Mouse (Mus musculus) left cerebral cortex, postnatal 36 days (tissue): ENCODE measurements around the gene Jaml. TPM values are rescaled to one million over a fixed set of nuclear protein-coding genes. Genes with fewer than 3 reads are reported as not detected.
"Not testable (repeated sequence)": the region's sequence is repeated elsewhere in the genome, so short reads cannot be mapped to it uniquely, and the experiment has no call there.

Experiments used
- DNase-seq, 2 experiments: peaks; one replicate each; pipeline ENCODE4 v3.0.0; 2021 to 2022; ENCODE audit warnings: low spot score in 2 of 2, mixed read lengths in 1 of 2
- intact Hi-C: fragments of 180-260 bp; cut with DNase I; formaldehyde crosslinking; loops from one replicate; pipeline ENCODE4 v1.15.1; 2025
- total RNA-seq, 2 experiments: library from RNA; stranded (reverse); gene quantifications; 2 replicates each; pipeline ENCODE4 v1.2.3; 2021

Jaml gene
- under 1 TPM; 0.62 to 0.63 TPM for total RNA-seq

DNA sequence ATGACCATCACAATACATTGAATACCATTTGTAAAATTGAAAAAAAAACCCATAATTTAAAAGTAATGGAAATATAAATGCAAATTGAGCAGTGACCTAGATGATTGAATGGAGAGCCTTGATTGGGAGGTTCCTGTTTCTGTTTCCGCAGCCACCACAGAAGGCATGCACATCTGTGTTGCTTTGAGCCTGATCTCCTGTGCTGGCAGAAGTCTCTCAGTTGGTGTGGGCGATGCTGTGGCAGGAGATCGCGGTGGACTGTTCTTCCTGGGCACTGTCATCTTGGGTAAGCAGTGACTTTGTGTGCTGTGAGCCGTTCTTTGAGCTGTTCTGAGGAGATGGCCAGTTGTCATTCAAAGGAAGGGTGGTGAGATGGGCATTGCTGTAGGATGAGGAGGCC, at the start of gene Jaml:
TSS of gene Jaml (plus strand) at position 173 of the 400 bp plus-strand sequence.
- intact Hi-C loops, result no loop called here
- DNase-seq, result no peak

DNA sequence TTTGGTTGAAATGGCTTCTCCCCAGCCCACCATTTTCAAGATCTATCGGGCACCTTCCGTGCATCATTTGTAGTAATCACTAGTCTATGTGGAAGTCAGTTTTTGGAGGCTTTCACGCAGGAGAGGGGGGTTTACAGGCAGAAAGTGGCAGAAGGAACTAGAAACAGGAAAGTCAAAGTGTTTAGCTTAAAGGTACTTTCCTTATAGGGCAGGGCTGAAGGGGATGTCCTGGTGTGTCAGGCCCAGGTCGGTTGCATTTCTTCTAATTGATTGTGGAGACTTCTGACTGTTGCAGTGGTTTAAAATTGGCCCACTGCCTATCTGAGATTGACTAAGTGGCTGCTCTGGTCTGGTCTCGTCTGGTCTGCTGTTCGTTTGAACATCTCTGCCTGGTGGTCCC, 48.6 kb upstream of the Jaml start:
- DNase-seq, result no peak
- intact Hi-C loops, result no loop called here

DNA sequence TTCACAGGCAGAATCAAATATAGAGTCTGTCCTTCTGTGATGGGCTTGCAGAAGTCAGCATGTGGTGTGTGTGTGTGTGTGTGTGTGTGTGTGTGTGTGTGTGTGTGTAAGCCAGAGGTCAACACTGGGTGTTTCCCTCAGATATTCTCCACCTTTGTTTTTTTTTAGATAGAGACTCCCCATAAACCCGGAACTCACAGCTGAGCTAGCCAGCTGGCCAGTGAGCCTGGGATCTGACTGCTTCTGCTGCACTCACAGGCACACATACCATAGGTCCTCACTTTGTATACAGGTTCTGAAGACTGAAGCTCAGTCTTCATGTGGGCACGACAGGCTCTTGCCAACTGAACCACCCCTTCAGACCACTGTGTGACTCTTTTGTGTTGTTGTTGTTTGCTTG, 46.7 kb upstream of the Jaml start:
- no peak for DNase-seq
- intact Hi-C loops, result no loop called here

DNA sequence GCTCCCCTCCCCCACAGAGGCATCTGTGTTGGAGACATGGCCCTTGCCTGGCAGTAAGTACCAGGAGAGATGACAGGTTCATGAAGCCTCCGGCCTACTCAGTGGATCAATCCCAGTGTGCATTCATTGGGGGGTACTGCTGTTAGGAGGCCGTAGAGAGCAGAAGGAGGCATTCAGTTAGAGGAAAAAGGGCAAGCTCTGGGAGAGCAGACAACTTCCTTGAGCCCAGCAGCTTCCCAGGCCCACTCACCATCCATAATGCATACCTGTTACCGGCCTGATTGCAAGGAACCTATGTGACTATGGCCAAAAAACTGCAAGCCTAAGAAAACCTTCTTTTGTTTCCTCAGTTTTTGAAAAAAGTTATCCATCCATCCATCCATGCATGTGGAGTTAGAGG, 44.5 kb upstream of the Jaml start:
- intact Hi-C loops, result no loop called here

DNA sequence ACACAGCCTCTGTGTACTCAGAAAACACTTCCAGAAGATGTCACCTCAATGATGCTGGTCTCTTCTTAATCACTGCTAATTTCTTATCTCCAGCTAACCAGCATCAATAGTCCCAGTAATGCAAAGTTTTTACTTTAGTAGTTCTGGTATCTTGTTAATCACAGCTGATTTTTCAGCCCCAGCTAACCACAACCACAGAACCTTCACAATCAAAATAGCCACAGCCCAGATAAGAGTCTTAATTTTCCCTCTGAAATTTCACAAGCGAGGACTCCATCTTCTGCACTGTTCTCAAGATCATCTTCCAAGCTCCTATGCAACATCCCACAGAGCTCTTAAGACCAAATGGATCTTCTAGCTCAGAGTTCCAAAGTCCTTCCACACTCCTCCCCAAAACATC, 41.2 kb upstream of the Jaml start:
- intact Hi-C loops, DNase-seq: not testable (repeated sequence)

More for the DNA sequence above, 44.5 kb upstream of the Jaml start:
- no peak for DNase-seq

DNA sequence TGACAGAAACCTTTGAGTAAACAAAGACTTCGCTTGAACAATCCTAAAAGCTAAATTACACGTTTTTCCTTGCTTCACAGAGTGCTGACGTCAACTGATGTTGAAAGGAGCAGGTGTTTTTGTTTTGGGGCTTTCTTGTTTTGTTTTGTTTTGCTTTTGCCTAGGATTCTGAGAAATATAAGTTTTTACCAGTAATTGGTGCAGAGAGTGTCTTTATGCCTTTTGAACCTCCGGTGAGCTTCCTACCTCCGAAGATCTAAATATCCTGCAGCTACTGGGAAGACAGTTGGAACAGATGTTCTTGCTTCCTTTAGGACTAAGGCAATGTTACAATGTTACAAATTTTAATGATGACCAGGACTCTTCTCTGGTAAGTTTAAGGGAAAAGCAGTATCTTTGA, 39.5 kb upstream of the Jaml start, which contains the start of gene Mpzl2:
TSS of gene Mpzl2 (plus strand) at position 301 of the 400 bp plus-strand sequence.
- intact Hi-C loops, result no loop called here

DNA sequence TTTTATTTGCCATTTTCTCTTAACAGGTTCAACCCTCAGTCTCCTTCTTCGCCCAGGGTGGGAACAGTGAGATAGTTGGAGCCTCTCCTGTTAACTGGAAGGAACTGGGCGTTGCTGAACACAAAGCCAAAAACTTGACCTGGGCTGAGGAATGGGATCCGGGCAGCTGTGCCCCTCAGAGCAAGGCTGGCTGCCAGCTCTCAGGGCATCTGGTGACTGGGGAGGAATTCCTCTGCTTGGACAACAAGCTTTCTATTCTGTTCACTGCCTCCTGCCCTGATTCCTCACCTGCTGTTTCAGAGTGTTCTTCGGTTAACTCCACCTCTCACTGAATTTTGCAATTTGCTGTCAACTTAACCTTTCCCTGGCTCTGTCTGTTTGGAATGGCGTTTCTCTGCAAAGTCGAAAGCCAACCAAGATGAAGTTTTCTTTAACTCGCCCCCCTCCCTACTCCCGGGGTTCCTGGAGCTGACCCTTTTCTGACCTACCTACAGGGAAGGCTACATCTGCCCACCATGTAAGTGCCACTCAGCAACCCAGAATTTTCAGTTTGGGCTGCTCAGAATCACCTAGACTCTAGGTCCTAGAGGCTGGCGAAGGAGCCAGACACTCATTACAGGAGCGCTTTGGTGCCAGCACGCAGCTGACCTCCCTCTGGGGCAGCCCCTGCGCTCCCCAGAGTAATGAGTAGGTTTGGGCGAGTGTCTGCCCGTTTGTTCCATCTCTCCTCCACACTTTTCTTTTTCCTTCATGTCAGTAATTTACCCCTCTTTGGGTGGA, 38.7 kb upstream of the Jaml start:
- intact Hi-C loops, result no loop called here
- no peak for DNase-seq

More for the DNA sequence above, 39.5 kb upstream of the Jaml start, which contains the start of gene Mpzl2:
- no peak for DNase-seq

DNA sequence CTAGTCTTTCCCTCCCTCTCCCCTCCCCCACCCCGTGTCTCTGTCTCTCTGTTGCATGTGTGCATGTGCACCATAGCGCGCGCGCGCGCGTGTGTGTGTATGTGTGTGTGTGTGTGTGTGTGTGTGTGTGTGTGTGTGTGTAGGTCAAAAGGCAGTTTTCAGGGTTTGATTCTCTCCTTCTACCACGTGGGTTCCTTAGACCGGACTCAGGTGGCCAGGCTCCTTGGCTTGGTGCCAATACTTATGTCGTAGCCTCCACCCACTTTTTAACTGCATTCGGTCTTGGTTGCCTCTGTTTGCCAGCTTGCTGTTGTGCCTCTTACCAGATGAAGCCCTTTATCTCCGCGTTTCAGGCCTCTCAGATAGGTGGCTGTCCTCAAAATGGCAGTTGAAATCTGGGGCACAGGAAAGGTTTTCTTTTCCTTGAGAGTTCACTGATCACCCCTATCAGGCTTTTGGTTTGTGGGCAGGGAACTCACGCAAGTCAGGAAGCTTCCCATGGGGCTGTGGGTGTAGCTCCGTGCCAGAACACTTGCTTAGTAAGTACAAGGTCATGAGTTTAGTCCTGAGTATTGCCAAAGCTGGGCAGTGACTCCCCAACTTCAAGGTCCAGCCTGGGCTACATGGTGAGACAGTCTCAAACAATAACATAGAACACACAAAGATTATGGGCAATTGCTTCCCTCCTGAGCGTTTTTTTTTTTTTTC, 37.7 kb upstream of the Jaml start:
- intact Hi-C loops, result no loop called here
- DNase-seq, result no peak

DNA sequence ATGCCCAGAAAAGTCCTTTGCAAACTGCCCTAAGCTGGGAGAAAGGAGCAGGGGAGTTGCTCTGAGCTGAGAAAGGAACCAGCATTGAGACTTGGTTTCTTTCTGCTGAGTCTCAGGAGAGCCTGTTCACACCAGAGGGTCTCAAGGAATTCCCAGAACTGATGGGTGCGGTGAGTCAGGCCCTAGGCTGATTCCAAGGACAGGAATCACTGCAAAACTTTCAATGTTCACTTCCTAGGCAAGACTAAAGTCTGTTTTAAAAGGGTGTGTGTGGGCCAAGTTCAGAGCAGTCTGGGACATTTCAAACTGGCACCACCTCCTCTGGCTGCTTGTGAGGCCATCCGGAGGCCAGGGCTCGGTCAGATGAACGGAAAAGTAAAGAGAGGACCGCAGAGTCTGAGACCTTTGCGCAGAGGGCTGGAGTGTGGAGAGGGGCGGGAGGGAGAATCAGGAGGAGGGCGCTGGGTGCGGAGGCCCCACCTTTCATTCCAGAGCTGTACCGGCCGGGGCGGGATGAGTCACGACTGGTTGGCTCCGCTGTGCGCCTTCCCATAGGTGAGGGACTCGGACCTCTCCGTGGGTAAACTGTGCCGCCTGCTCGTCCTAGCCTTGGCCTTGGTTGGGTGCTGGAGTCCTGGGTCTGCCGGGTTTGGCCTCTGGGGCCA, 36.8 kb upstream of the Jaml start:
- intact Hi-C loops, result no loop called here
- DNase-seq, result no peak

DNA sequence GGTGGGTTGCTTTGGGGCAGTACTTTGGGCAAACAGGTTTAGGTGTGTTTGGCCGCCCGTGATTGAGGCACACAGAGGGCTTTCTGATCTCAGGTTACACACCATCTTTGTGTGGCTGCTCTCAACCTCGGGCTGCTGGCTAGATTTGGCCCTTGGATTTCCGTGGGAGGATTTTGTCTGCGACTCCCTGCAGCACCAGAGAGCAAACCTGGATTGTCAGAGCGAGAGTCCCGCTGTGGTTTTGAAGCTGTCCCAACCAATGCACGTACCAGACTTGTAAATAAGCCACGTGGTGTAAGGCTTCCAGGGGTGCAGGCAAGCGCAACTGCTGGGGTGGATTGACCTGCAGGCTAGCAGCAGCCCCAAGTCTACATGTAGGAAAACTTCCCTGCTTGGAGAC, 36.0 kb upstream of the Jaml start:
- intact Hi-C loops, result no loop called here
- DNase-seq, result no peak

DNA sequence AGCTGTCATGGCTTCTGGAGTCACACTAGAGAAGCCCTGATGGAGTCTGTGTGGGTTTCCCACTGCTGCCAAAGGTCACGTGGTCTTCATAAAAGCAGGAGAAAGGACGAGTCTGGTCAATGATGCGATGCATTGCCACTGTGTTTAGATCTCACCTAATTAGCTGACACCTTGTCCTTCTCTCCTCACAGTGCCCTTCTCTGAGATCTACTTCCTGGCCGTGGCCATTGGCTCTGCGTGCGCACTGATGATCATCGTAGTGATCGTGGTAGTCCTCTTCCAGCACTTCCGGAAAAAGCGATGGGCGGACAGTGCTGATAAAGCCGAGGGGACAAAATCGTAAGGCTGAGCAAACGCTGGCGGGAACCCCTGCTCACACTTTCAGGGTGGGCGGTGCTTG, 32.0 kb upstream of the Jaml start:
- DNase-seq, result no peak
- intact Hi-C loops, result no loop called here

DNA sequence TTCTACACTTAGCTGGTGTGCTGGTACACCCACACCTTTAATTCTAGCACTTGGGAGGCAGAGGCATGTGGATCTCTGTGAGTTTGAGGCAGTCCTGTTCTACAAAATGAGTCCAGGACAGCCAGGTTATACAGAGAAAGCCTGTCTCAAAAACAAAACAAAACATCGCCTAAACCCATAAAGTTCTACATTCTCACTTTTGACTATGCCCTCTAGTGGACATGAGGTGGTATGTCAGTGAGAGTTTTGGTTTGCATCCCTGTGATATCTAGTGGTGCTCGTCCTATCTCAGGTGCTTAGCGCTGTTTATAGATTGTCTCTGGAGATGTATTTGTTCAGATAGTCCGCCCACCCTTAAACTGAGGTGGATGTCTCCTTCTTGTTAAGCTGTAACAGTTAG, 30.5 kb upstream of the Jaml start:
- DNase-seq, result no peak
- intact Hi-C loops, result no loop called here

DNA sequence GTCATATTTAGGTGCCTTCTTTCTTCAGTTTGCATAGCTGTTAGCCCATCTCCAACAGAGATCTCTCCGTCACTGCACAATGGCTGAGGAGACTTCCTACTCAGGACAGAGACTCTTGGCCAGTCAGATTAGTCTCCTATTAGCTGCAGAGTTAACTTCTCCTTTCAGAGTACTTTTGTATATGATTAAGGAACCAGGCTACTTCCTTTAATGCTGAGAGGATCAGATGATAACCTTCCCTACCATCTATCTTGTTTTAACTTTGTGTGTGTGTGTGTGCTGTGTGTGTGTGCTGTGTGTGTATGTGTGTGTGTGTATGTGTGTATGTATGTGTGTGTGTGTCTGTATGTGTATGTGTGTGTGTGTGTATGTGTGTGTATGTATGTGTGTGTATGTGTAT, 29.3 kb upstream of the Jaml start:
- intact Hi-C loops, result no loop called here
- no peak for DNase-seq

DNA sequence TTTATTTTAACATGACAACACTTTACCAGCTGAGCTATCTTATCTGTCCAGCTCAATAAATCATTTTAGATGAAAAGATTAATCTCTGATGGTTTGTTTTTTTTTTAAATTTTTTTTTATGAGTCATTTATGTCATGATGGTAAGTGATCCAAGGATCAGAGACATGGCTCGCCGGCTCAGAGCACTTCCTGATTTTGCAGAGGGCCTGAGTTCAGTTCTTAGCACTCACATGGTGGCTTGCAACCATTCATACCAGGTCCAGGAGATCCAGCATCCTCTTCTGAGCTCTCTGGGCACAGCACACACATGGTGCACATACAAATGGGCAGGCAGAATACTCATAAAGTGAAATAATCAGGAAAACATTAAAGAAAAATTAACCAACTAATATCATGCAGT, 28.7 kb upstream of the Jaml start:
- DNase-seq, result no peak
- intact Hi-C loops, result no loop called here

DNA sequence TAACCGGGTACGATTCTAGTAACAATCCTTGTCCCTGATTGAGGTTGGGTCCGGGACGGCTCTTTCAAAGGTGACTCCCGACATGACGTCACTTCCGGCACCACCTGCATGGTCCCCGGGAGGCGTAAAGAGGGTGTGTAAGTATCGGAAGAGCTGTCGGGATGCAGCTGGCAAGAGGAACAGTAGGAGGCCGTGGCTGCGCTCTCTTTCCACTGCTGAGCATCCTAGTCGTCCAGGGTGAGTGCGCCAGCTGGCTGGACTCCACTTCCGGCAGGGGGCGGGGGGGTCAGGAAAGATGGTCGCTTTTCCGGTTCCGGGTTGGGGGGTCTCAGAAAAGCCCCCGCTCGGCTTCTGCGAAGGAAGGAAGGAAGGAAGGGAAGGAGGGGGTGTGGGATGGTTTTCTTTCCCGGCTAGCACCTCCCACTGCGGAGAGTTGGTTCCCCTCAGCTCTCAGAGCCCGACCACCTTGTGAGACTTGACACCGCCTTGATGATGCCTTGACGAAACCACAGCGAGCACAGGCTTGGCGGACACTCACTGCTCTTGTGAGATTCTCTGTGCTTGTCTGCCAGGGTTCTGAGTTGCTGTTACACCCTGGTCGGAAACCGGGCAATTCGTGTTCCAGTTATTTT, 23.8 kb upstream of the Jaml start, which contains the start of gene Mpzl3:
TSS of gene Mpzl3 (plus strand) at position 105 of the 632 bp plus-strand sequence.
- DNase-seq, result peak; percentile 87 to 89
- intact Hi-C loops, result loop anchor here (5.0 kb wide), 2 partner anchors 62 to 88 kb away; partner anchors contain the start of genes Scn2b and Ube4a

DNA sequence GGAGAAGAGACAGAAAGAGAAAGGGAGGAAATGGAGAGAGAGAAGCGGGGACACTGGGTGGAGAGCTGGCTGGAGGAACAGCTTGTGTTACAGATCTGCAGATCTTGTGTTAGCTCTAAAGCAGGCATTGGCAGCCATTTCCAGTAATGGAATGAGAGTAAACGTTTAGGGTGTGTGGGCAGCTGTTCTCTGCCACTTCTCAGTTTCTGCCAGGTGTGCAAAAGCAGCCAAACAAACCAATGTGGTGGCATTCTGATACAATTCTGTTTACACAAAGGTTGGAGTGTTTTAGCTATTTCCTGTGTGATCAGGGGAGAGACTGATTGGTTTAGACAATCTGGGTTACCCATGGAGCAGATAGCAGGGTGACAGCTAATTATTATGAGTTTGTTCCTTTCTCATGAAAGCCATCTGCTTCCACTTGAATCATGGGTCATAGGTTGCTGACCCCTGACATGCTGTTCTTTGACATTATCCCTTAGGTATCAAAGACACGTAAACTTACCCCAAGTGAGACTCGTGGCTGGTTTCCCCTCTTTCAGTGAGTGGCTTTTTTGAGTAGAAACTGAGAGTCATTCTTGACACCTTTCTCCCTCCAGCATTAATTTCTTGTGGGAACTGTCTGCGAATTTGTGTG, 20.6 kb upstream of the Jaml start:
- intact Hi-C loops, result loop anchor here (5.0 kb wide), 2 partner anchors 59 to 91 kb away; partner anchors contain the start of genes Scn2b and Ube4a
- no peak for DNase-seq

DNA sequence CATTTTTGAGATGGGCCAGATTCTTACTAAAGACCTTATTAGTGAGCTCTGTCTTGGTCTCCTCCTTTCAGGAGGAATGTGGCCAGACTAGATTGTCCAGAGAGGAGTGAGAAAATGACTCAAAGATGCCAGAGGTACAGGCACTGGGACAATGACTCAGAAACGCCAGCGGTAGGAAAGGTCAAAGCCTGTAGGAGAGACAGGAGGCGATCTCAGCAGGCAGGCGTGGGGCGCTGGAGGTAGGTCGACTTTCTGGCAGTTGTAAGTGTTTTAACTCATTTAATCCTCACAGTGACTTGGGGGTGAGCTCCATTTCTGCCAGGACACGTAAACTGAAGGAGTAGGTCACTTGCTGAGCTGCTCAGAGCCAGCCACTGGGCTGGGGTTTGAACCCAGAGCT, 18.8 kb upstream of the Jaml start:
- intact Hi-C loops, result no loop called here
- no peak for DNase-seq

DNA sequence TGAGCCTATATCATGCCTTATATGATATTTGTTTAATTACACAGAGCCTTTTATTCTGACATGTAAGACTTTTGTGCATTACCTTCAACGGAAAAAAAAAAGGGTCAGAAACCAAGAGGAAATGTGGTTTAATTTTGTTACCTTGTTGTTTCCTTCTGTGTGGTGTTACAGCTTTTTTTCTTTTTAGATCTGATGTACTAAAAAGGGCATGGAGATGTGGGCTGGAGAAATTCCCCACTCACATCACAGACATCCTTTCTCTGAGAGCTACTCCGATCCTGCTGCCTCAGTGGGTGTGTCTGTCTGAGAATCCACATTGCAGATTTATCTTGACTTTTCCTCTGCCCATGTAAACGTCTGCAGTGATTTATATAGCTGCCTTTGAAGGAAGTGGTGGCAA, 16.3 kb upstream of the Jaml start:
- intact Hi-C loops, result no loop called here
- DNase-seq, result no peak

DNA sequence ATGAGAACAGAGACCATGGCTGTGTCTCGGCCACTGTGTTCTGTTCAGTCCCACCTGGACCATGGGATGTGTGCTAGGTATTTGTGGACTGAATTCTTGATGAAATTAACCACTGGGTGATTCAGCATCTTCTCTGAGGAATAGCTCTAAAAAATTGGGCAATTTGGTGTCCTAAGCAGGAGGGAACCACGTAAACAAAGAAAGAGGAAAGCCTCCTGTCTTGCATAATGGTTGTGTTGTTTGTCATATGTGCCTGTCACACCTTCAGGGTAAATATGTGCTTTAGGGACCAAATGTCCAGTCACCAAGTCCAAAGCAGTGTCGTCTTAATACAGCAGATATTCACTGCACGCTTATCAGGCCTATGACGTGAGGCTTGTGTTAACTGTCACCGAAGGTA, 14.6 kb upstream of the Jaml start:
- no peak for DNase-seq
- intact Hi-C loops, result no loop called here
